Mouse (Mus musculus): ENCODE measurements at regions not wholly inside any gene's neighbourhood (a gene's known extent, or its start where the extent isn't known, plus 50 kb on each side); places are given as distances from the start of the nearest gene placed in this dataset.

DNA sequence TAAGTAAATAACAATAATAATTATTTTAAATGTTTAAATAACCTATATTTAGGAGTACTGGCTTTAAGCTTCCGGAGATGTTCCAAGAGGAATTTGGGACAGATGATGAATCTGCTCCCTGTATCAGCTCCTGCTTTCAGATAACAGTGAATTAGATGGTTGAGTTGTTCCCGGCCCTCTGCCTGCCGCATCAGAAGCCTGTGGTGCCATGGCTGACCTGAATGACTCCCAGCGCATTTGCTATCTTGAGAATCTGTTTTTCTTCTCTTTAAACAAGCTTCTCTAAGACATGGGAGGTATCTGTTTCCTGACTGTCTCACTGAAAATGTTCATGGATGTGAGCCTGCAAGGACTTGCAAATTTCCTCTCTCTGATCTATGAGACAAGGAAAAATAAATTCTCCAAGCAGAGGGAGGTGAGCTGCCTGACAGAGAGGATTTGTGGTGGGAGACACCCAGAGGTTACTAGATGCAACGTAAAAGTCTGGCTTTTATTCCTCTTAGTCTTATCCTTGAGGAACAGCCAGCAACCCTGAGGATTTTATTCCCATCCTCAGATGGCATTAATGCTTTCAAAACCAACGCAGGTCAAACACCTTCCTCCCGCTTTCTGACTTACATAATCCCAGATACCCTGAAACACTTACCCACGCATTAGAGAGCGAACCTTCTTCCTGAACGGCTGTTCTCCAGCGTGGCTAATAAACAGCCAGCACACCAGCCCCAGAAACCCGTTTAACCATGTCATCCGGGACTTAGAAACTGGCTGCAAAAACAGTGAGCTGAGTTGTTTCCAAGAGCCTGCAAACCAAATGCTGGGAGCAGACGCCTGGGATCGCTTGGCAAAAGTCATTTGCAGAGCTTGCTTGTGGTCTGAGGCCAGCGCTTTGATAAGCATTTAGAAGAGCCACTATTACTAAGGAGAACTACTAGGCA, 389.1 kb downstream of the AW209491 start:
- Histone ChIP-seq H3K27ac (replicated peaks) (no peak overlapping the region), H3K36me3 (ENCODE audit: control insufficient read depth, insufficient read depth, low read length) (no peaks in the 10 kb centered on the region), H3K9me3 (ENCODE audit: control insufficient read depth, low read length) (no peaks in the 10 kb centered on the region), H3K9ac (ENCODE audit: low read length) (no peak overlapping the region), H3K4me2 (replicated peaks; ENCODE audit: low read depth) (no peak overlapping the region), H3K4me3 (ENCODE audit: low read depth, low read length) (no peak overlapping the region), H3K27me3 (ENCODE audit: control insufficient read depth, insufficient read depth, low read length) (no peaks in the 10 kb centered on the region), H3K4me1 (replicated peaks; ENCODE audit: control insufficient read depth, insufficient read depth) (no peaks in the 10 kb centered on the region)
- no peak for ATAC-seq (ENCODE audit: low FRiP score, low TSS enrichment)
- WGBS, result 46% methylated on average over 16 of the region's 16 CpGs
- TF ChIP-seq CTCF (IDR thresholded peaks at IDR 0.05; ENCODE audit: low read depth) (no peak), EP300 (optimal IDR thresholded peaks at IDR 0.05) (no peak)
- DNase-seq (ENCODE audit: low spot score), result no peak

GRCm38 (mm10) chr13:15026601-15027000, 396.6 kb downstream of the AW209491 start:
- no peak for TF ChIP-seq EP300 (optimal IDR thresholded peaks at IDR 0.05)
- TF ChIP-seq CTCF (IDR thresholded peaks at IDR 0.05; ENCODE audit: low read depth), result no peak
- Histone ChIP-seq H3K4me2 (replicated peaks; ENCODE audit: low read depth) (no peak overlapping the region), H3K4me1 (replicated peaks; ENCODE audit: control insufficient read depth, insufficient read depth) (no peaks in the 10 kb centered on the region), H3K27me3 (ENCODE audit: control insufficient read depth, insufficient read depth, low read length) (no peaks in the 10 kb centered on the region), H3K36me3 (ENCODE audit: control insufficient read depth, insufficient read depth, low read length) (no peaks in the 10 kb centered on the region), H3K4me3 (ENCODE audit: low read depth, low read length) (no peak overlapping the region), H3K27ac (replicated peaks) (no peak overlapping the region), H3K9me3 (ENCODE audit: control insufficient read depth, low read length) (no peaks in the 10 kb centered on the region), H3K9ac (ENCODE audit: low read length) (no peak overlapping the region)
- DNase-seq (ENCODE audit: low spot score) (no peak), ATAC-seq (ENCODE audit: low FRiP score, low TSS enrichment) (no peak)
- WGBS, result 60% methylated on average over 2 of the region's 2 CpGs

DNA sequence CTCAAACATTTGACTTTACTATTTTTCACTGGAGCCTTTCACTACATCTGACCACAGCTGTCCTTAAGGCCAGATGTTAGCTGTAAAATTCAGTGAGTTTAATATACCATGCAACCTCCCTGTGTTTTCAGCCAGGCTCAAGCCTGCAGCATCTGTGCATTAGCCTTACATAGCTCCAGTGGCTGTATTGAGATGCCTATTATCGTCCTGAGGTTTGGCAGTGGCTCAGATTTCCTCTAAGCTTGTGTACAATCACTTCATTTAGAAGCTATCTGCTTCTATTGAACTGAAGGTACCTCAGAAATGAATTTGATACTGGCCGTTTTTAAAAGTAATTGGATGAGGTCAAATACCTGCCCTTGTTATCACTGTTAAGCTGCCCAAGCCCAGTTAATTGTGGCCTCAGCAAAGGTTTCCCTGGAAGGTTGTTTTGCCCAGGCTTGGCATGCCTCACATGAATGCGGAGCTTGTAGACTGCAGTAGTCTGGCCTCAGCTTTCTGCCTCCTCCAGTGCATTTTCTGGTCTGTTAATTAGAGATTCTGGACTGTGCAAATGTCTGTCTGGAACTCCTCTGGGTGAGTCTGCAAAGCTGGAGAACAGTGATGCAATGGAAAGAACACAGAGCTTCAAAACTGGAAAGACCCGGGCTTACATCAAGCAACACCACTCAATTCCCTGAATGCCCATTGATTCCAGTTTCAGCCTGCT, 410.2 kb upstream of the Gli3 start:
- 36% methylated on average over 4 of the region's 4 CpGs for WGBS
- no peak overlapping the region for H3K9ac ChIP-seq (ENCODE audit: low read length)
- no peak for DNase-seq (ENCODE audit: low spot score)

DNA sequence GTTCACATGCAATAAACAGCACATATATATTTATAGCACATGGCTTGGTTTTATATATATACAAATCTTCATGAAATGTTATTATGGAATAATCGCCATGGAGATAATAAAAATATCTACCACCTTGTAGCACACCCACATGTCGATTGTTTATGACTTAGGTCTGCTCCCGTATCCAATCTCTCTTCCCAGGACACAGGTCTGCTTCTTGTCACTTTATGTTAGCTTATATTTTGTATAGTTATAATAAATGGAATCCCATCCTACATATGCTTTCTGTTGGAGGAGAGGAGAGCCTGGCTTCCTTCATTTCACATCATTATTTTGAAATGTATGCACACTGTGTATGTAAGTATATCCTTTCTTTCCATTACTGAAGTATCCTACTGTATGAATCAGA, 408.3 kb upstream of the Gli3 start:
- no peaks in the 10 kb centered on the region for H3K27me3 ChIP-seq (ENCODE audit: control insufficient read depth, insufficient read depth, low read length)
- H3K9me3 ChIP-seq (ENCODE audit: control insufficient read depth, low read length), result no peaks in the 10 kb centered on the region
- H3K9ac ChIP-seq (ENCODE audit: low read length), result no peak overlapping the region
- TF ChIP-seq EP300 (optimal IDR thresholded peaks at IDR 0.05) (no peak), CTCF (IDR thresholded peaks at IDR 0.05; ENCODE audit: low read depth) (no peak)
- no peak overlapping the region for H3K27ac ChIP-seq (replicated peaks)
- no peak overlapping the region for H3K4me3 ChIP-seq (ENCODE audit: low read depth, low read length)
- H3K4me2 ChIP-seq (replicated peaks; ENCODE audit: low read depth), result no peak overlapping the region
- 57% methylated on average over 3 of the region's 3 CpGs for WGBS
- no peak for ATAC-seq (ENCODE audit: low FRiP score, low TSS enrichment)
- no peaks in the 10 kb centered on the region for H3K36me3 ChIP-seq (ENCODE audit: control insufficient read depth, insufficient read depth, low read length)
- H3K4me1 ChIP-seq (replicated peaks; ENCODE audit: control insufficient read depth, insufficient read depth), result no peaks in the 10 kb centered on the region
- DNase-seq (ENCODE audit: low spot score), result no peak

More for the DNA sequence above, 410.2 kb upstream of the Gli3 start:
- ATAC-seq (ENCODE audit: low FRiP score, low TSS enrichment), result no peak; the same call in 1 of the 2 replicates
- Histone ChIP-seq H3K36me3 (ENCODE audit: control insufficient read depth, insufficient read depth, low read length) (no peaks in the 10 kb centered on the region), H3K4me3 (ENCODE audit: low read depth, low read length) (no peak overlapping the region), H3K4me2 (replicated peaks; ENCODE audit: low read depth) (no peak overlapping the region), H3K4me1 (replicated peaks; ENCODE audit: control insufficient read depth, insufficient read depth) (no peaks in the 10 kb centered on the region), H3K27me3 (ENCODE audit: control insufficient read depth, insufficient read depth, low read length) (no peaks in the 10 kb centered on the region), H3K9me3 (ENCODE audit: control insufficient read depth, low read length) (no peaks in the 10 kb centered on the region), H3K27ac (replicated peaks) (no peak overlapping the region)
- TF ChIP-seq EP300 (optimal IDR thresholded peaks at IDR 0.05) (no peak), CTCF (IDR thresholded peaks at IDR 0.05; ENCODE audit: low read depth) (no peak)

- DNase-seq (ENCODE audit: low spot score) (no peak), ATAC-seq (ENCODE audit: low FRiP score, low TSS enrichment) (no peak)
- Histone ChIP-seq H3K36me3 (ENCODE audit: control insufficient read depth, insufficient read depth, low read length) (no peaks in the 10 kb centered on the region), H3K4me3 (ENCODE audit: low read depth, low read length) (no peak overlapping the region), H3K27ac (replicated peaks) (no peak overlapping the region; the same call in 1 of the 2 replicates), H3K27me3 (ENCODE audit: control insufficient read depth, insufficient read depth, low read length) (no peaks in the 10 kb centered on the region), H3K9me3 (ENCODE audit: control insufficient read depth, low read length) (no peaks in the 10 kb centered on the region), H3K9ac (ENCODE audit: low read length) (no peak overlapping the region), H3K4me1 (replicated peaks; ENCODE audit: control insufficient read depth, insufficient read depth) (no peaks in the 10 kb centered on the region), H3K4me2 (replicated peaks; ENCODE audit: low read depth) (no peak overlapping the region)
- 54% methylated on average over 2 of the region's 2 CpGs for WGBS
- TF ChIP-seq CTCF (IDR thresholded peaks at IDR 0.05; ENCODE audit: low read depth) (no peak), EP300 (optimal IDR thresholded peaks at IDR 0.05) (no peak)
Observed at GRCm38 (mm10) chr13:15078635-15079094, 384.4 kb upstream of the Gli3 start.

- H3K9ac ChIP-seq (ENCODE audit: low read length), result no peak overlapping the region
- TF ChIP-seq EP300 (optimal IDR thresholded peaks at IDR 0.05), result no peak
- no peak for TF ChIP-seq CTCF (IDR thresholded peaks at IDR 0.05; ENCODE audit: low read depth)
- H3K4me2 ChIP-seq (replicated peaks; ENCODE audit: low read depth), result no peak overlapping the region
- no peak overlapping the region for H3K4me3 ChIP-seq (ENCODE audit: low read depth, low read length)
- no peaks in the 10 kb centered on the region for H3K27me3 ChIP-seq (ENCODE audit: control insufficient read depth, insufficient read depth, low read length)
- no peaks in the 10 kb centered on the region for H3K4me1 ChIP-seq (replicated peaks; ENCODE audit: control insufficient read depth, insufficient read depth)
- H3K36me3 ChIP-seq (ENCODE audit: control insufficient read depth, insufficient read depth, low read length), result no peaks in the 10 kb centered on the region
- no peaks in the 10 kb centered on the region for H3K9me3 ChIP-seq (ENCODE audit: control insufficient read depth, low read length)
- ATAC-seq (ENCODE audit: low FRiP score, low TSS enrichment) (no peak), DNase-seq (ENCODE audit: low spot score) (no peak)
- no peak overlapping the region for H3K27ac ChIP-seq (replicated peaks)
Observed at GRCm38 (mm10) chr13:15079148-15079547, 383.9 kb upstream of the Gli3 start.

Measured in stomach, postnatal 0 days (tissue).